Mouse (Mus musculus) embryonic facial prominence, embryonic 10.5 days (tissue): Measurements from ENCODE around the gene Syn3. TPM values are rescaled to one million over a fixed set of nuclear protein-coding genes. Genes with fewer than 3 reads are reported as not detected.

Source experiments
- DNase-seq: peaks from one replicate; pipeline ENCODE4 v3.0.0-alpha.2; 2017; ENCODE audit warnings: low spot score
- H3K27ac ChIP-seq: fragments of 300-500 bp; sonication (generic); replicated peaks from 2 replicates; pipeline ENCODE4 v1.5.1; 2016; ENCODE audit warnings: mild to moderate bottlenecking
- H3K27me3 ChIP-seq: fragments of 300-500 bp; sonication (generic); replicated peaks from 2 replicates; pipeline ENCODE4 v1.6.1; 2016; ENCODE audit warnings: low read depth, mild to moderate bottlenecking; ENCODE audit not compliant: poor library complexity, severe bottlenecking
- H3K36me3 ChIP-seq: fragments of 300-500 bp; sonication (generic); replicated peaks from 2 replicates; pipeline ENCODE4 v1.6.1; 2016; ENCODE audit warnings: mild to moderate bottlenecking, moderate library complexity
- H3K4me1 ChIP-seq: fragments of 300-500 bp; sonication (generic); 2 replicates; pipeline ENCODE4 v1.6.1; 2016
- H3K4me3 ChIP-seq: fragments of 300-500 bp; sonication (generic); 2 replicates; pipeline ENCODE4 v1.5.1; 2016; ENCODE audit warnings: mild to moderate bottlenecking, moderate library complexity
- H3K9me3 ChIP-seq: fragments of 300-500 bp; sonication (generic); 2 replicates; pipeline ENCODE4 v1.6.1; 2016; ENCODE audit warnings: mild to moderate bottlenecking
- WGBS: fragments of 180-500 bp; shearing (Covaris S2); methylation state at CpG from one replicate; pipeline ENCODE4 v1.1.7; 2016; 5-methylcytosine and 5-hydroxymethylcytosine counted together
- polyA plus RNA-seq: library from polyadenylated mRNA; unstranded; fragments of >200 nt; fragmentation: Nextera tagmentation; extraction: Ambion mirVana; gene quantifications from 2 replicates; pipeline ENCODE4 v1.2.1, GENCODE M21; 2016

Gene Syn3
- polyA plus RNA-seq, 1 experiment from 2014 or later: 3.3 TPM

GRCm38 (mm10) chr10:86098363-86098762, 400.3 kb downstream of the Syn3 start:
- no peak for DNase-seq
- H3K4me3 ChIP-seq: no peak overlapping the region
- 90% methylated on average over 6 of the region's 6 CpGs for WGBS
- no peak overlapping the region for H3K27ac ChIP-seq
- 0 out of 2 replicates have a peak, but pooled peaks cover 6% of the 10 kb centered on the region for H3K9me3 ChIP-seq
- H3K4me1 ChIP-seq: no peaks in the 10 kb centered on the region
- no peaks in the 10 kb centered on the region for H3K36me3 ChIP-seq
- H3K27me3 ChIP-seq: no peaks in the 10 kb centered on the region

GRCm38 (mm10) chr10:86093109-86094035, 405.3 kb downstream of the Syn3 start:
- Histone ChIP-seq H3K27me3 (no peaks in the 10 kb centered on the region), H3K27ac (no peak overlapping the region), H3K4me1 (no peaks in the 10 kb centered on the region), H3K36me3 (no peaks in the 10 kb centered on the region), H3K4me3 (no peak overlapping the region), H3K9me3 (no peaks in the 10 kb centered on the region)
- DNase-seq: no peak
- WGBS: 76% methylated on average over 14 of the region's 14 CpGs

- Histone ChIP-seq H3K27ac (no peak overlapping the region), H3K4me1 (no peaks in the 10 kb centered on the region), H3K9me3 (no peaks in the 10 kb centered on the region), H3K27me3 (no peaks in the 10 kb centered on the region), H3K4me3 (no peak overlapping the region), H3K36me3 (no peaks in the 10 kb centered on the region)
- DNase-seq: peak; percentile 60
- WGBS: 41% methylated on average over 10 of the region's 10 CpGs
These were observed 406.8 kb downstream of the Syn3 start for GRCm38 (mm10) chr10:86091919-86092318.

GRCm38 (mm10) chr10:86079921-86080320, 418.8 kb downstream of the Syn3 start:
- DNase-seq: no peak
- 88% methylated on average over 9 of the region's 9 CpGs for WGBS

GRCm38 (mm10) chr10:86078761-86079160, 419.9 kb downstream of the Syn3 start:
- no peaks in the 10 kb centered on the region for H3K27me3 ChIP-seq
- peaks cover 2% of the 10 kb centered on the region; the same call in 1 of the 2 replicates for H3K9me3 ChIP-seq
- H3K36me3 ChIP-seq: no peaks in the 10 kb centered on the region
- H3K27ac ChIP-seq: no peak overlapping the region
- no peaks in the 10 kb centered on the region for H3K4me1 ChIP-seq
- 93% methylated on average over 2 of the region's 2 CpGs for WGBS
- no peak overlapping the region for H3K4me3 ChIP-seq
- no peak for DNase-seq

More at GRCm38 (mm10) chr10:86079921-86080320, 418.8 kb downstream of the Syn3 start:
- H3K27ac ChIP-seq: no peak overlapping the region
- H3K9me3 ChIP-seq: no peaks in the 10 kb centered on the region
- H3K4me3 ChIP-seq: no peak overlapping the region
- H3K4me1 ChIP-seq: no peaks in the 10 kb centered on the region
- no peaks in the 10 kb centered on the region for H3K36me3 ChIP-seq
- no peaks in the 10 kb centered on the region for H3K27me3 ChIP-seq

GRCm38 (mm10) chr10:86077272-86077671, 421.4 kb downstream of the Syn3 start:
- Histone ChIP-seq H3K27me3 (no peaks in the 10 kb centered on the region), H3K4me3 (no peak overlapping the region), H3K36me3 (no peaks in the 10 kb centered on the region), H3K9me3 (peaks cover 5% of the 10 kb centered on the region; the same call in 1 of the 2 replicates), H3K4me1 (no peaks in the 10 kb centered on the region), H3K27ac (no peak overlapping the region)
- 81% methylated on average over 2 of the region's 2 CpGs for WGBS
- no peak for DNase-seq

GRCm38 (mm10) chr10:86074971-86075711, 423.6 kb downstream of the Syn3 start:
- Histone ChIP-seq H3K27ac (no peak overlapping the region), H3K4me3 (no peak overlapping the region), H3K9me3 (peaks cover 5% of the 10 kb centered on the region; the same call in 1 of the 2 replicates), H3K4me1 (no peaks in the 10 kb centered on the region; the same call in 1 of the 2 replicates), H3K36me3 (no peaks in the 10 kb centered on the region), H3K27me3 (no peaks in the 10 kb centered on the region)
- WGBS: 85% methylated on average over 9 of the region's 9 CpGs
- no peak for DNase-seq

- H3K27me3 ChIP-seq: no peaks in the 10 kb centered on the region
- no peak overlapping the region for H3K27ac ChIP-seq
- no peaks in the 10 kb centered on the region for H3K36me3 ChIP-seq
- WGBS: 84% methylated on average over 4 of the region's 4 CpGs
- peaks cover 8% of the 10 kb centered on the region for H3K4me1 ChIP-seq
- H3K9me3 ChIP-seq: peaks cover 5% of the 10 kb centered on the region; the same call in 1 of the 2 replicates
- no peak for DNase-seq
- no peak overlapping the region for H3K4me3 ChIP-seq
These were observed 424.6 kb downstream of the Syn3 start for GRCm38 (mm10) chr10:86074134-86074533.

- WGBS: 88% methylated on average over 3 of the region's 3 CpGs
- no peak overlapping the region; the same call in 1 of the 2 replicates for H3K27ac ChIP-seq
- peaks cover 5% of the 10 kb centered on the region; the same call in 1 of the 2 replicates for H3K9me3 ChIP-seq
- DNase-seq: no peak
- H3K27me3 ChIP-seq: no peaks in the 10 kb centered on the region
- no peak overlapping the region for H3K4me3 ChIP-seq
- no peaks in the 10 kb centered on the region for H3K36me3 ChIP-seq
- peaks cover 27% of the 10 kb centered on the region for H3K4me1 ChIP-seq
These were observed 427.9 kb downstream of the Syn3 start for GRCm38 (mm10) chr10:86070751-86071150.

GRCm38 (mm10) chr10:86069341-86069740, 429.4 kb downstream of the Syn3 start:
- H3K27ac ChIP-seq: peak overlapping the region; percentile 81
- H3K27me3 ChIP-seq: no peaks in the 10 kb centered on the region
- peak; percentile 77 for DNase-seq
- peaks cover 5% of the 10 kb centered on the region; the same call in 1 of the 2 replicates for H3K9me3 ChIP-seq
- peaks cover 40% of the 10 kb centered on the region for H3K4me1 ChIP-seq
- 10% methylated on average over 3 of the region's 3 CpGs for WGBS
- no peak overlapping the region for H3K4me3 ChIP-seq
- no peaks in the 10 kb centered on the region for H3K36me3 ChIP-seq

- H3K27ac ChIP-seq: peak overlapping the region; percentile 58
- H3K9me3 ChIP-seq: no peaks in the 10 kb centered on the region
- H3K27me3 ChIP-seq: no peaks in the 10 kb centered on the region
- DNase-seq: peak; percentile 17
- peaks cover 40% of the 10 kb centered on the region for H3K4me1 ChIP-seq
- whole genome bisulfite sequencing: 54% methylated on average over 10 of the region's 10 CpGs
- H3K36me3 ChIP-seq: no peaks in the 10 kb centered on the region
- no peak overlapping the region for H3K4me3 ChIP-seq
These were observed 430.8 kb downstream of the Syn3 start for GRCm38 (mm10) chr10:86067911-86068310.

GRCm38 (mm10) chr10:86066651-86067050, 432.0 kb downstream of the Syn3 start:
- Histone ChIP-seq H3K27me3 (no peaks in the 10 kb centered on the region), H3K27ac (peak overlapping the region; percentile 44; the same call in 1 of the 2 replicates), H3K36me3 (no peaks in the 10 kb centered on the region), H3K9me3 (peaks cover 3% of the 10 kb centered on the region; the same call in 1 of the 2 replicates), H3K4me3 (no peak overlapping the region), H3K4me1 (peaks cover 40% of the 10 kb centered on the region)
- DNase-seq: no peak
- WGBS: 78% methylated on average over 5 of the region's 5 CpGs
